Mouse (Mus musculus): ENCODE measurements around the gene Atp8b5. TPM values are rescaled to one million over a fixed set of nuclear protein-coding genes. Genes with fewer than 3 reads are reported as not detected.

Gene Atp8b5
- total RNA-seq, 2 experiments from 2014 or later: not detected

DNA sequence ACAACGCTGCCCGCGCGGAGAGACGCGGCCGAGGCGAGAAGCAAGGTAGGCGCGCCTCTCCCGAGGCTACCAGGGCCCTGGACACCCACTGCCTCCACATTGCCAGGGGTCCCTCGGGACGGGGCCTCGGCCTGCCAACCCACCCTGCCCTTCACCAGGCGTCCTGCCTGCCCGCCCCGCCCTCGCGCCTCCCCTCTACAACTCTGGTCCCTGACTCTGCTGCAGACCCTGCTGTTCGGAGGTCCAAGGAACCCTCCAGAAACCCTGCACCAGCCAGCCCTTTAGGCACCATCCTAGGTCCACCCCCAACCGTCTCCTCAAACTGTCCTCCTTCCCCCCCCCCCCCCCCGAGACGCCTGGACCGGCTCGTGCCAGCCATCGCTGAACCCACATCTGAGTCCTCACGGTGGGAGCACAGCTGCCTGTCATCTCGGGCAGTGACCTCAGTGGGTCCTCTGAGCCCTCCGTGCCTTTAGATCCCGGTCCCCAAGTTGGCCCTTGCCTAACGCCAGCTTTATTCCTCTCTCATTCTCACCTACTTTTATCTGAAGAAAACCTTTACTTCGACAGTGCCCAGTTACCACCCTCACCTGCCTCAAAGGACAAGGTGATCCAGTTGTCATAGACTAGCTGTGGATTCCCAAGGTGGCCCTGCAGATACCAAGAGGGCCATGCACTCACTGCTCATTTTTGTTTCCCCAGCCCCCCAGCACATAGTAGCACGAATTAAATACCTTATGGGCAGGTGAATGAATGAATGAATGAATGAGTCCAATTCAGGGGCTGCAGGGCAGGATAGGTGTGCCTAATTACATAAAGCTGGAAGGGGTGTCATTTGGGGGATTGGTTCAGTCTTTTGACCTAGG is 115.4 kb downstream of the Atp8b5 start:
- no peak for DNase-seq (ENCODE audit: low spot score)

GRCm38 (mm10) chr4:43383246-43384082 is 116.5 kb downstream of the Atp8b5 start:
- no peak for DNase-seq (ENCODE audit: low spot score)

- no peak for DNase-seq (ENCODE audit: low spot score)
These were observed 117.1 kb downstream of the Atp8b5 start for GRCm38 (mm10) chr4:43384083-43384460.

- no peak for DNase-seq (ENCODE audit: low spot score)
These were observed 117.6 kb downstream of the Atp8b5 start for GRCm38 (mm10) chr4:43384541-43384940.

GRCm38 (mm10) chr4:43386932-43387331 is 120.0 kb downstream of the Atp8b5 start:
- DNase-seq (ENCODE audit: low spot score): no peak

DNA sequence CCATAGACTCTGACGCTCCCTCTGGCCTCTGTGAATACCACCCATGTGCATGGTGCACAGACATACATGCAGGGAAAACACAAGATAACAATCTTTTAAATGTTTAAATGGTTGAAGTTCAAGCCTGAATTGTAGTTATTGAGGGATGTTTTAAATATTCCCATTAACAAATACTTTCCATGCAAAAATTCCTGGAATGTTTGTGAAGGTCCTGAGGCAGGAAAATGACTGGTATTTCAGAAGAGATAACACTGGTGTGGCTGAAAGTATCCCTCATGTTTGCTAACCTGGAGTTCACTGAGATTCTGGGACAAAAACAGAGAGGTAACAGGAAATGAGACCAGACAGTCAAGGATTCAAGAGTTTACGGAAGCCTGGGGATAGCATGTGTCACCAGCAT is 122.4 kb downstream of the Atp8b5 start:
- no peak for DNase-seq (ENCODE audit: low spot score)

GRCm38 (mm10) chr4:43389845-43390440 is 123.0 kb downstream of the Atp8b5 start:
- no peak for DNase-seq (ENCODE audit: low spot score)

- DNase-seq (ENCODE audit: low spot score): no peak
These were observed 124.6 kb downstream of the Atp8b5 start for GRCm38 (mm10) chr4:43391521-43392050.

DNA sequence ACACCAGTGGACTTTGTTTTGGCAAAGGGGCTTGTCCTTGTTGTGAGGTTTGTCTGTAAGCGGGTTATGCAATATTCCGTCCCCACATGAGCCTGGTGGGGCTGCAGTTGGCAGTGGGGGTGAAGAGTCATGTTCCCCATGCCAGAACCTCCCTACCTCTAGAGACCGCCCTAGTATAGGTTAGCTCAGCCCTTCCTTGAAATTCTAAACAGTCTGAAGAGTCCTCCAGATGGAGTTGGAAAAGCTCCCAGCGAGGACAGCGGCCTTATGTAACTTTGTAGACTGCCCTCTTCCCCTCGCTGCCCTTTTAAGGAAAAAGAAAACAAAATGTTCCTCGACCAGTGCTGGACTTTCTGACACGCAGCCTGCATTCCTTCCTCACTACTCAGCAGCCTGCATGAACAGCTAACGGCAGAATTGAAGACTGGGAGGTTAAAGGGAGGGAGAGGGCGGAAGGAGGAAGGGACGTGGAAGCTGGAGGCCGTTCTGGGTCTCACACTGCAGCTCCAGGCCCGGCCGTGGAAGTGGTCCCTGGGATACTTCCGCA is 127.5 kb downstream of the Atp8b5 start:
- peak; percentile 89 for DNase-seq (ENCODE audit: low spot score)

DNA sequence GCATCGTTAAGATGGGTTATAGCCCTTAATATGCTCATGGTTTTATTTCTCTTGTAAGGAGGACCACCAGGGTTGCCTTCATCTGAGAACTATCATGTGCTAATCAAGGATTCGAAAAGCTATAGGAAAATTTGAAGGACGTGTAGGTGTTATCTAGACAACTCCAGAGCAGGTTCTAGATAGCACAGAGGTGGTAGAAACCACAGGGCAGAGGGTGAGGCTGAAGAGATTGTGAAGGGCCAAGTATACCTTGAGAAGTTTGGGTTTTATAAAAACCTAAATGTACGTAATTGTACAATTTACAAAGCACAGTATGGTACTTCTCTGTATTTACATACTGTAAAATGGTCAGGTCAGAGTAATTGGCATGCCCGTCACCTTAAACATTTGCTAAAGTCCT is 128.2 kb downstream of the Atp8b5 start:
- DNase-seq (ENCODE audit: low spot score): no peak

- DNase-seq (ENCODE audit: low spot score): no peak
These were observed 128.9 kb downstream of the Atp8b5 start for GRCm38 (mm10) chr4:43395836-43396235.

GRCm38 (mm10) chr4:43396381-43396780 is 129.4 kb downstream of the Atp8b5 start:
- no peak for DNase-seq (ENCODE audit: low spot score)

- DNase-seq (ENCODE audit: low spot score): no peak
These were observed 131.1 kb downstream of the Atp8b5 start for GRCm38 (mm10) chr4:43398014-43398413.

DNA sequence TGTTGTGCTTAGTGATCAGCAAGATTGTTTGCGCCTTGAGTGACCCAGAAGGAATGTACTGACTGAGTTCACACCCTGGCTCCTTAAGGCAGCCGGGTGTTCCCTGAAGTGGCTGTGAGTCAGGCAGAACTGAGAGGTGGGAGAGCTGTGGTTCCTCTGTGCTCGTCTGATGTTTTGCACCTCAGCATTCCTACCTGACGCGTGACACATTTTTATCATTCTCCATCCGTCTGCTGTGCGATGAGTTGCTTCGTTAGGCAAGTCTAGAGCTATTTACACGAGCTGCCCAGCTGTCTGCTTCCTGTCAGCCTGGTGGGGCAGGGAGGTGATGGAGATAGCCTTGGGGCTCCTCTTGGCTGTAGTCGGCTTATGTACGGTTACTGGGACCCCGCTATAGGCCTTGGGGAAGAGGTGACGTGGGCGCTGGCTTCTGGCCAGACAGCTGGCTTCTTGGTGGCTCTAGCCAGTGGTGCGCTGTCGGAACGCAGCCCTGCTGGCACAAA is 131.9 kb downstream of the Atp8b5 start:
- DNase-seq (ENCODE audit: low spot score): peak; percentile 73

DNA sequence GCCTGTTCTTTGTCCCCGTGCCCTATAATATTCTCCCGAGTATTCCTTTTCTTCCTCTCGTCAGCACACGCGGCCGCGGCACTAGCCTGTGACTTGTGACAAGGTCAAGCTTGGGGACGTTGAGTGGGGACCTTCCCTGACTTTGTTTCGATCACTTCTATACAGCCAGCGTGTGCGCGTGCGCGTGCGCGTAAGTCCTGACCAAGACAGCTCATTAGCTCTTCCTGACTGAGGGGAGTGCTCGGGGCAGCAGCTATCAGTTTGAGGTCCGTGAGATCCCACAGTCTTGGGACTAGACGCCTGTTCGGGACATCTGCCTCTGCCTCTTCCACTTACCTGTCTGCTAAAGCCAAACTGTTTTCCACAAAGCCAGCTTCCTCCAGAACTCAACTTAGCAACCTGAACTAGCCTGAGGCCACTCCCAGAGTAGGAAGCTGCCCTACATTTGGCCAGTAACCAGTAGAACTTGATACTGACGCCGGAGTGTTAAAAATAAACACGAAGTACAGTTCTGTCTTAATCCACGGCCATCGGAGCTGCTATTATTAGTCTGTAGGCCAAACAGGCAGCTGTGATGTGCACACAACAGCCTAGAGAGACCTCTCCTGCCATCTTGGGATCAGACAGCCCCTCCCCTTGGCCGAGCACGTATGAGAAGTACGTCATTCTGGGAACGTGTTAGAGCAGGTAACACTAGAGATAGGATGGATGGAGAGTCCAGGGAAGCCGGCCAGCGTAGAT is 132.6 kb downstream of the Atp8b5 start:
- peak; percentile 80 for DNase-seq (ENCODE audit: low spot score)

GRCm38 (mm10) chr4:43400976-43401375 is 134.0 kb downstream of the Atp8b5 start:
- peak; percentile 48 for DNase-seq (ENCODE audit: low spot score)

DNA sequence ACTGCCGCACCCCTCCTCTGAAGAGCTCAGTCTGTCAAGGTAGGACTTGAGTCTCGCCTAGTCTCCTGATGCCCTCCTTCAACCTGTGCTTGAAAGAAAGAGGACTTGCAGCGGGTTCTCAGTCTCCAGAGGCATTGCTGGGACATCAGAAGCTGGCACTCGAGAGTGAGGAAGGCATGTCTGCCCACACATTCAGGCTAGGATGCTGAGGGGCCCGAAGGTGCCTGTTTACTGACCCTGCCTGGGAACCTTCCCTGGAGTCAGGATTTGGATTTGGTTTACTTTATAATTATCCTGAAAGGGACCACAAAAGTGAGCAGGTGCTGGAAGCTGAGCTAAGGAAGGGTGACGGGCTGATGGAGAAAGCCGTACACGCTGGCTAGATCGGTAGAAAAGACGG is 134.5 kb downstream of the Atp8b5 start:
- DNase-seq (ENCODE audit: low spot score): no peak

DNA sequence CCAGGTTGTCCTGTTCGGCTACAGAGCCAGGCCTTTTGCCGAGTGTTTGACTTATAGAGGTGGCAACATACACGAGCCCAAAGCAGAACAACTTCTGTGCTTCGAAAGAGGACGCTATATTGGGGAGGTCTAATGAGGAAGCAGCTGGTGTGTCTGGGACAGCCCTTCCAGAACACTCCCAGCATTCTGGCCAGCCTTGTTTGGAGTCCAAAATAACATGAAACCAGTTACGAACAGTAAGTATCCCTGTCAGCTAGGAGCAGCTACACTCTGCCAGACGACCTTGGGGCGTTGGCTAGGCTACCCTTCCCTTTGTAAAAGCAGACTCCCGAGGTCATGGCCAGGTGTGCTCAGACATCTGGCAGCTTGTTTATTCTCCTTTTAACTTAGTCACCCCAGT is 135.3 kb downstream of the Atp8b5 start:
- DNase-seq (ENCODE audit: low spot score): peak; percentile 78

DNA sequence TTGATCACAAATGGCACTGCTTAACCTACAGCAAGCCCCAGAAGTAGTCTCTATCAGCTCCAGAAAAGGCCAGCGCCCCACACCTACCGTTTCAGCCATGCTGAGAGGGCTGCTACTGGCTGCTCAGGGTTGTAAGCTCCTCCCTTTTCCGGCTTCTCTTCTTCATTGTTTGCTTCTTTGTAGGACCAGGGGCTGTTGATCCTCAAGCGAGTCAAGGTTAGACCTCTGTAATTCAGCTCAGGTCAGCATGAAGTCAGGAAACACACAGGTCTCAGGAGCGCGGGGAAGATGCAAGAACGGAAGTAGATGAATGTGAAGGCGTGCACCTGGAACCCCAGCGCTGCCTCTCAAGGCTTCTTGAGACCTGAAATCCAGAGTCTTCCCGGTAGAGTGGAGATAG is 137.7 kb downstream of the Atp8b5 start:
- no peak for DNase-seq (ENCODE audit: low spot score)

- peak; percentile 80 for DNase-seq (ENCODE audit: low spot score)
These were observed 139.4 kb downstream of the Atp8b5 start for GRCm38 (mm10) chr4:43406162-43406971.
